Mouse (Mus musculus) c-Kit-positive CD71-negative TER-119-negative erythroid progenitor cells, embryonic 14.5 days (primary cell): ENCODE measurements at regions not wholly inside any gene's neighbourhood (a gene's known extent, or its start where the extent isn't known, plus 50 kb on each side); places are given as distances from the start of the nearest gene placed in this dataset.
A peak's percentile ranks its signal among the peaks of the same experiment; 100 is the strongest.

Source experiments
- DNase-seq: peaks from one replicate; pipeline ENCODE4 v3.0.0-alpha.2; 2013; ENCODE audit warnings: low read depth

- no peak for DNase-seq
These were observed 186.6 kb upstream of the Sp8 start for GRCm38 (mm10) chr12:118659240-118660120.

GRCm38 (mm10) chr12:118650483-118651160 lies 195.5 kb upstream of the Sp8 start:
- DNase-seq, result no peak

- no peak for DNase-seq
These were observed 196.7 kb upstream of the Sp8 start for GRCm38 (mm10) chr12:118649323-118649973.

- no peak for DNase-seq
These were observed 197.5 kb upstream of the Sp8 start for GRCm38 (mm10) chr12:118648673-118649072.

- no peak for DNase-seq
These were observed 198.7 kb upstream of the Sp8 start for GRCm38 (mm10) chr12:118647270-118648042.

GRCm38 (mm10) chr12:118640925-118641324 lies 205.2 kb upstream of the Sp8 start:
- no peak for DNase-seq

- no peak for DNase-seq
These were observed 208.9 kb upstream of the Sp8 start for GRCm38 (mm10) chr12:118637214-118637613.

GRCm38 (mm10) chr12:118635456-118635855 lies 210.7 kb upstream of the Sp8 start:
- no peak for DNase-seq

GRCm38 (mm10) chr12:118630373-118630772 lies 215.8 kb upstream of the Sp8 start:
- DNase-seq, result no peak

- no peak for DNase-seq
These were observed 224.2 kb upstream of the Sp8 start for GRCm38 (mm10) chr12:118621697-118622485.

- no peak for DNase-seq
These were observed 225.1 kb upstream of the Sp8 start for GRCm38 (mm10) chr12:118620847-118621636.

- no peak for DNase-seq
These were observed 249.1 kb upstream of the Sp8 start for GRCm38 (mm10) chr12:118597015-118597414.

- DNase-seq, result no peak
These were observed 251.2 kb upstream of the Sp8 start for GRCm38 (mm10) chr12:118594781-118595574.

- no peak for DNase-seq
These were observed 262.1 kb upstream of the Sp8 start for GRCm38 (mm10) chr12:118583829-118584628.

- DNase-seq, result peak; percentile 32
These were observed 268.6 kb upstream of the Sp4 start for GRCm38 (mm10) chr12:118569811-118570210.

GRCm38 (mm10) chr12:118566681-118567080 lies 265.4 kb upstream of the Sp4 start:
- DNase-seq, result no peak

- DNase-seq, result no peak
These were observed 263.3 kb upstream of the Sp4 start for GRCm38 (mm10) chr12:118564394-118565112.

- DNase-seq, result no peak
These were observed 261.0 kb upstream of the Sp4 start for GRCm38 (mm10) chr12:118562226-118562625.
